21 mouse cellular contexts compared by ENCODE assay signal in the genomic region with DNA sequence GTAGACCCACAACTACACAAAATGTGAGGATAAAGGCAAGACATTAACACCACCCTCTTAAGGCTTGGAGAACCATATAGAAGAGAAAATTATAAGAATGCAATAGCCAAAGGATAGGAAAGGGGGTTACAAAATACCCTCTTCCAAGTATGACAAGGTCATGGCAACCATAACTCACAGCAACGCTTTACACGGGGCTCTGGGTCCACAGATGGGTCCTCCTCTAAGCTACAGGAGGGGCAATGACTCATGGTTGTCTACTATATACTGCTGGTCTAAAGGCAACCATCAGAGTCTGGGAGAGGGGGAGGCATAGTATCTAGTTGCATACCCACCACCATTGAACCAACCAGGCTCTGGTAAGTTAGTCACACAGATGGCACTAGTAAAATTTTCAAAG.
"Had no signal": no experiment of that assay in that cellular context is flagged by ENCODE, and none has a peak within 500 bp of the region (broad histone marks: within the 10 kb centered on the region; RNA-seq: fewer than 3 reads in every experiment).

No protein-coding gene starts in this region.

- DNase-seq: gastrocnemius, adult 2 months; gastrocnemius, postnatal 10 days; gastrocnemius, postnatal 36 days; heart, adult 18-20 months; heart, postnatal 14 days; heart, postnatal 36 days; kidney, adult 11 months; kidney, postnatal 14 days; layer of hippocampus, postnatal 36 days; left cerebral cortex, postnatal 4 days; lung, adult 18-20 months had no signal

- H3K9ac ChIP-seq: heart, embryonic 13.5 days; heart, embryonic 15.5 days; hindbrain, embryonic 13.5 days; hindbrain, embryonic 15.5 days; kidney, embryonic 15.5 days; limb, embryonic 13.5 days; limb, embryonic 15.5 days; liver, embryonic 14.5 days had no signal

- H3K27me3 ChIP-seq: heart, embryonic 13.5 days; heart, embryonic 15.5 days; hindbrain, embryonic 13.5 days; hindbrain, embryonic 15.5 days; kidney, embryonic 15.5 days; limb, embryonic 13.5 days; limb, embryonic 15.5 days had no signal

- H3K9me3 ChIP-seq: heart, embryonic 13.5 days; heart, embryonic 15.5 days; hindbrain, embryonic 13.5 days; hindbrain, embryonic 15.5 days; kidney, embryonic 15.5 days; limb, embryonic 13.5 days; limb, embryonic 15.5 days had no signal

- H3K4me1 ChIP-seq: heart, embryonic 13.5 days; heart, embryonic 15.5 days; hindbrain, embryonic 13.5 days; hindbrain, embryonic 15.5 days; kidney, embryonic 15.5 days; limb, embryonic 13.5 days; limb, embryonic 15.5 days had no signal

- H3K27ac ChIP-seq: gastrocnemius, adult 2 months; heart, embryonic 13.5 days; heart, embryonic 15.5 days; hindbrain, embryonic 13.5 days; hindbrain, embryonic 15.5 days; hindbrain, postnatal 0 days; kidney, embryonic 15.5 days; kidney, postnatal 0 days; limb, embryonic 13.5 days; limb, embryonic 15.5 days; liver, embryonic 14.5 days had no signal

- H3K4me3 ChIP-seq: gastrocnemius, adult 2 months; heart, embryonic 13.5 days; heart, embryonic 15.5 days; hindbrain, embryonic 13.5 days; hindbrain, embryonic 15.5 days; kidney, embryonic 15.5 days; limb, embryonic 13.5 days; limb, embryonic 15.5 days had no signal
